Mouse (Mus musculus) kidney, adult 2 months (tissue): Measurements from ENCODE around the gene Nme1. TPM values are rescaled to one million over a fixed set of nuclear protein-coding genes. Genes with fewer than 3 reads are reported as not detected.

Source experiments
- DNase-seq: peaks from one replicate; pipeline ENCODE4 v3.0.0; 2021
- H3K27ac ChIP-seq: fragments of 200-500 bp; 2 replicates; pipeline ENCODE4 v1.5.1; 2012; ENCODE audit warnings: low read depth, low read length, control low read depth, inconsistent platforms; ENCODE audit not compliant: insufficient read depth
- H3K27me3 ChIP-seq: fragments of 200-500 bp; replicated peaks from 2 replicates; pipeline ENCODE4 v1.6.1; 2012; ENCODE audit warnings: mild to moderate bottlenecking, moderate library complexity, low read length, inconsistent platforms; ENCODE audit not compliant: control insufficient read depth, insufficient read depth
- H3K36me3 ChIP-seq: fragments of 200-500 bp; 2 replicates; pipeline ENCODE4 v1.6.1; 2012; ENCODE audit warnings: mild to moderate bottlenecking, moderate library complexity, low read length, inconsistent platforms; ENCODE audit not compliant: control insufficient read depth, insufficient read depth
- H3K4me1 ChIP-seq: fragments of 200-500 bp; 2 replicates; pipeline ENCODE4 v1.6.1; 2011; ENCODE audit warnings: low read length; ENCODE audit not compliant: control insufficient read depth, insufficient read depth
- H3K4me3 ChIP-seq: fragments of 200-500 bp; 2 replicates; pipeline ENCODE4 v1.5.1; 2011; ENCODE audit warnings: mild to moderate bottlenecking, low read depth, low read length, control low read depth; ENCODE audit not compliant: insufficient read depth
- CTCF ChIP-seq: fragments of 200-500 bp; conservative IDR thresholded peaks from 2 replicates; pipeline ENCODE4 v1.5.1; 2011; ENCODE audit warnings: low read depth, mild to moderate bottlenecking, control low read depth, low read length, moderate library complexity, mixed read lengths; ENCODE audit not compliant: insufficient read depth, insufficient read length
- POLR2A ChIP-seq: fragments of 200-500 bp; IDR thresholded peaks from one replicate; pipeline ENCODE4 v1.6.1; 2011; ENCODE audit warnings: low read depth, low read length, control low read depth
- whole genome bisulfite sequencing: fragments of 180-500 bp; shearing (Covaris S2); methylation state at CpG from one replicate; pipeline ENCODE4 v1.1.7; 2018; 5-methylcytosine and 5-hydroxymethylcytosine counted together
- polyA plus RNA-seq: library from polyadenylated mRNA; depleted of rRNA; stranded (reverse); fragments of >200 nt; gene quantifications from 2 replicates; pipeline ENCODE4 v1.2.3, GENCODE M21; 2012

The Nme1 gene
- polyA plus RNA-seq, 1 experiment = 158 TPM

- peak overlapping the region; percentile 82 for H3K27ac ChIP-seq
- H3K27me3 ChIP-seq = no peaks in the 10 kb centered on the region
- H3K36me3 ChIP-seq = peaks cover 3% of the 10 kb centered on the region; the same call in 1 of the 2 replicates
- peaks cover 21% of the 10 kb centered on the region; the same call in 1 of the 2 replicates for H3K4me1 ChIP-seq
- TF ChIP-seq CTCF = no peak
- peak; percentile 6 for TF ChIP-seq POLR2A
- DNase-seq = peak; percentile 97
- WGBS = under 1% methylated on average over 66 of the region's 67 CpGs
- H3K4me3 ChIP-seq = peak overlapping the region; percentile 85
Measured at GRCm38 (mm10) chr11:93955256-93956150, 12.8 kb downstream of the Nme1 start.

GRCm38 (mm10) chr11:93954738-93955255, 13.5 kb downstream of the Nme1 start:
- Histone ChIP-seq H3K36me3 (peaks cover 2% of the 10 kb centered on the region; the same call in 1 of the 2 replicates), H3K4me1 (peaks cover 21% of the 10 kb centered on the region; the same call in 1 of the 2 replicates), H3K27ac (peak overlapping the region; percentile 81), H3K4me3 (peak overlapping the region; percentile 85), H3K27me3 (no peaks in the 10 kb centered on the region)
- TF ChIP-seq POLR2A (no peak), CTCF (no peak)
- no peak for DNase-seq
- WGBS = 25% methylated on average over 13 of the region's 13 CpGs

GRCm38 (mm10) chr11:93952376-93952775, 15.9 kb downstream of the Nme1 start:
- H3K4me1 ChIP-seq = peaks cover 22% of the 10 kb centered on the region; the same call in 1 of the 2 replicates
- 36% methylated on average over 5 of the region's 5 CpGs for WGBS
- H3K27me3 ChIP-seq = no peaks in the 10 kb centered on the region
- DNase-seq = no peak
- H3K4me3 ChIP-seq = peak overlapping the region; percentile 17; the same call in 1 of the 2 replicates
- no peaks in the 10 kb centered on the region; the same call in 1 of the 2 replicates for H3K36me3 ChIP-seq
- TF ChIP-seq POLR2A = no peak
- TF ChIP-seq CTCF = no peak
- H3K27ac ChIP-seq = peak overlapping the region; percentile 82

- WGBS = 39% methylated on average over 1 of the region's 1 CpGs
- TF ChIP-seq CTCF = no peak
- no peak for TF ChIP-seq POLR2A
- no peaks in the 10 kb centered on the region for H3K27me3 ChIP-seq
- H3K36me3 ChIP-seq = no peaks in the 10 kb centered on the region; the same call in 1 of the 2 replicates
- no peak overlapping the region for H3K4me3 ChIP-seq
- H3K4me1 ChIP-seq = peaks cover 21% of the 10 kb centered on the region; the same call in 1 of the 2 replicates
- H3K27ac ChIP-seq = no peak overlapping the region
- peak; percentile 76 for DNase-seq
Measured at GRCm38 (mm10) chr11:93950045-93950444, 18.3 kb downstream of the Nme1 start.

GRCm38 (mm10) chr11:93948887-93949567, 19.3 kb downstream of the Nme1 start:
- H3K36me3 ChIP-seq = no peaks in the 10 kb centered on the region; the same call in 1 of the 2 replicates
- 72% methylated on average over 9 of the region's 9 CpGs for WGBS
- no peak for TF ChIP-seq POLR2A
- no peak for TF ChIP-seq CTCF
- DNase-seq = no peak
- peaks cover 20% of the 10 kb centered on the region; the same call in 1 of the 2 replicates for H3K4me1 ChIP-seq
- no peak overlapping the region for H3K4me3 ChIP-seq
- no peaks in the 10 kb centered on the region for H3K27me3 ChIP-seq
- no peak overlapping the region for H3K27ac ChIP-seq

- Histone ChIP-seq H3K36me3 (no peaks in the 10 kb centered on the region; the same call in 1 of the 2 replicates), H3K4me1 (peaks cover 18% of the 10 kb centered on the region; the same call in 1 of the 2 replicates), H3K27ac (peak overlapping the region; percentile 62; the same call in 1 of the 2 replicates), H3K4me3 (no peak overlapping the region), H3K27me3 (no peaks in the 10 kb centered on the region)
- peak; percentile 67 for DNase-seq
- 34% methylated on average over 3 of the region's 3 CpGs for WGBS
- TF ChIP-seq CTCF (no peak), POLR2A (no peak)
Measured at GRCm38 (mm10) chr11:93944986-93945385, 23.3 kb downstream of the Nme1 start.

GRCm38 (mm10) chr11:93940906-93941305, 27.4 kb downstream of the Nme1 start:
- no peaks in the 10 kb centered on the region for H3K27me3 ChIP-seq
- H3K36me3 ChIP-seq = no peaks in the 10 kb centered on the region
- peak; percentile 37 for DNase-seq
- 38% methylated on average over 2 of the region's 2 CpGs for WGBS
- peak overlapping the region; percentile 98 for H3K27ac ChIP-seq
- no peak overlapping the region for H3K4me3 ChIP-seq
- TF ChIP-seq POLR2A (no peak), CTCF (no peak)
- peaks cover 13% of the 10 kb centered on the region; the same call in 1 of the 2 replicates for H3K4me1 ChIP-seq
